Mouse (Mus musculus) neural tube, embryonic 13.5 days (tissue): ENCODE results near the gene Axin1. TPM values are rescaled to one million over a fixed set of nuclear protein-coding genes. Genes with fewer than 3 reads are reported as not detected.
A peak's percentile ranks its signal among the peaks of the same experiment; 100 is the strongest.
"Not testable (repeated sequence)": the region's sequence is repeated elsewhere in the genome, so short reads cannot be mapped to it uniquely, and the experiment has no call there.

Experiments
- ATAC-seq: fragments of 200-750 bp; cut with Nextera tagmentation; 2 replicates; pipeline ENCODE4 v1.8.0; 2017; ENCODE audit warnings: low read depth, mild to moderate bottlenecking, moderate TSS enrichment, moderate library complexity
- H3K27ac ChIP-seq: fragments of 300-500 bp; sonication (generic); replicated peaks from 2 replicates; pipeline ENCODE4 v1.5.1; 2015; ENCODE audit warnings: moderate library complexity, mild to moderate bottlenecking, inconsistent platforms
- H3K27me3 ChIP-seq: fragments of 300-500 bp; sonication (generic); 2 replicates; pipeline ENCODE4 v1.6.1; 2015; ENCODE audit warnings: mild to moderate bottlenecking, inconsistent platforms
- H3K36me3 ChIP-seq: fragments of 300-500 bp; sonication (generic); 2 replicates; pipeline ENCODE4 v1.6.1; 2015; ENCODE audit warnings: mild to moderate bottlenecking, inconsistent platforms
- H3K4me1 ChIP-seq: fragments of 300-500 bp; sonication (generic); replicated peaks from 2 replicates; pipeline ENCODE4 v1.6.1; 2015; ENCODE audit warnings: inconsistent platforms
- H3K4me2 ChIP-seq: fragments of 300-500 bp; sonication (generic); 2 replicates; pipeline ENCODE4 v1.6.1; 2015; ENCODE audit warnings: inconsistent platforms, mild to moderate bottlenecking, moderate library complexity
- H3K4me3 ChIP-seq: fragments of 300-500 bp; sonication (generic); 2 replicates; pipeline ENCODE4 v1.5.1; 2015; ENCODE audit warnings: mild to moderate bottlenecking, inconsistent platforms
- H3K9ac ChIP-seq: fragments of 300-500 bp; sonication (generic); 2 replicates; pipeline ENCODE4 v1.6.1; 2015; ENCODE audit warnings: moderate library complexity, mild to moderate bottlenecking, inconsistent platforms
- H3K9me3 ChIP-seq: fragments of 300-500 bp; sonication (generic); 2 replicates; pipeline ENCODE4 v1.6.1; 2016; ENCODE audit warnings: inconsistent platforms
- WGBS: fragments of 180-500 bp; shearing (Covaris S2); methylation state at CpG from one replicate; pipeline ENCODE4 v1.1.7; 2015; 5-methylcytosine and 5-hydroxymethylcytosine counted together
- polyA plus RNA-seq: library from polyadenylated mRNA; unstranded; fragments of >200 nt; fragmentation: Nextera tagmentation; extraction: Ambion mirVana; gene quantifications from 2 replicates; pipeline ENCODE4 v1.2.1, GENCODE M21; 2015

Axin1 gene
- polyA plus RNA-seq, result 7.1 and 11.6 TPM in 2 replicates

DNA sequence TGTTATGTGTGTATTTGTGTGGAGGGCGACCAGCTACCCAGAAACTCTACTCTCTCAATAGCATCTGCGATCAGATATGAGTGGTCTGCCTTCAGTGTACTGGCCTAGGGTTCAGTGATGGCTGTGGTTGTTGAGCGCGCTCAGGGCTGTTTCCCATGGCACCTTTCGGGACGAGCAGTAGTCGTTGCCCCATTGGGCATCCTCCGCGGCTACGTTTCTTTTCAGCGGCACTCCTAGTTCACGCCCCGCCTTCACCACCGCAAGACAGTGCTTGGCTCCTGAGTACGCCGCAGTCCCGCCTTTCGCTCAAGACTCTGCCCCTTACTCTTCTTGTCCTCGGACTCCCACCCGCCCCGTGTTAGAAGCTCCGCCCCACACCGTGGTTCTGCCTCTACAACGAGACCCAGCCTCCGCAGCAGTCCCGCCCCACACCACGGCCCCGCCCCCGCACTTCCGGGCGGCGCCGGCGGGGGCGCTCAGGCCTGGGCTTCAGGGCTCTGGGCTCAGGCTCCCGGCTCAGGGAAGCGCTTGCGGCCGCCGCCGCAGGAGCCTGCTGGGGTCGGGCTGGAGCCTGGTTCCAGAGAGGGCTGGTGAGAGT is at the start of gene Axin1:
TSS of gene Axin1 (plus strand) at position 450 of the 598 bp plus-strand sequence.
- H3K9me3 ChIP-seq, result no peaks in the 10 kb centered on the region
- WGBS, result under 1% methylated on average over 42 of the region's 42 CpGs
- H3K4me1 ChIP-seq, result peaks cover 29% of the 10 kb centered on the region
- no peaks in the 10 kb centered on the region for H3K27me3 ChIP-seq
- H3K27ac ChIP-seq, result peak within 1 kb of the TSS; percentile 97
- peak; percentile 97 for ATAC-seq
- peak within 1 kb of the TSS; percentile 87 for H3K4me2 ChIP-seq
- peaks cover 10% of the 10 kb centered on the region for H3K36me3 ChIP-seq
- peak within 1 kb of the TSS; percentile 95 for H3K4me3 ChIP-seq
- peak within 1 kb of the TSS; percentile 99 for H3K9ac ChIP-seq

DNA sequence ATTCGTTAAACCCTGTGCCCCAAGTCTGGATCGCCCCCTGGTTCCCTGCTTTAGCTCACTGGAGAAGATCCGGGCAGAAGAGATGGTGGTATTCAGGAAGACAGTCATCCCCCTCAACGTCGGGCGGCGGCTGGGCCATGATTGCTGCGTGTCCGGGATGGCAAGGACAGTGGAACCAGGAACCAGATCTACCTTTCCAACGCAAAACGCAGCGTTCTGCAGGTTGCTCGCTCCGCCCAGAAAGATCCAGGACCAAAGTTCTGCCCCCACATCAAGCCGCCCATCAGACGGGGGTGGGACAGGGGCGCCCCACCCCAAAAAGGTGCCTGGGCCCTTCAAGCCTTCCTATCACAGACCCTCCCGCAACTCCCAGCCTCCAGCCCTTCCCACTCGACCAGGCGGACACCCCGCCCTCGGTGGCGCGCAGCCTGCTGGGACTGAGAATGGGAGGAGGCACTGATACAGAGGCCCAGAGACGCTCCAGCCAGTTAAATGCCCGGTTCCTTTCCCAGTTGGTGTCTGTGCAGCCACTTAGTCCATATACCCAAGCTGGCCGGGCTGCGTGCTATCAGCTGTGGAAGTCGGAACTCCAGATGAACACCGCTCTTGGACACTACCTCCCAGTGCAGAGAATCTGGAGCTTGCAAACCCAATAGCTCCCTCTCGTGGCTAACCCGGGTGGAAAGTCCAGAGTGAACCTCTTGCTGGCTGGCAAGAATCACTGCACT is 48.4 kb upstream of the Axin1 start, which contains the start of gene Decr2:
TSS of gene Decr2 (minus strand) at position 433 of the 728 bp plus-strand sequence.
- Histone ChIP-seq H3K27me3 (no peaks in the 10 kb centered on the region), H3K9me3 (no peaks in the 10 kb centered on the region), H3K4me2 (peak within 1 kb of the TSS; percentile 82), H3K27ac (peak within 1 kb of the TSS; percentile 86), H3K4me3 (peak within 1 kb of the TSS; percentile 58), H3K9ac (peak within 1 kb of the TSS; percentile 82), H3K4me1 (peaks cover 17% of the 10 kb centered on the region), H3K36me3 (peaks cover 3% of the 10 kb centered on the region; the same call in 1 of the 2 replicates)
- 2% methylated on average over 32 of the region's 32 CpGs for WGBS
- peak; percentile 87 for ATAC-seq

DNA sequence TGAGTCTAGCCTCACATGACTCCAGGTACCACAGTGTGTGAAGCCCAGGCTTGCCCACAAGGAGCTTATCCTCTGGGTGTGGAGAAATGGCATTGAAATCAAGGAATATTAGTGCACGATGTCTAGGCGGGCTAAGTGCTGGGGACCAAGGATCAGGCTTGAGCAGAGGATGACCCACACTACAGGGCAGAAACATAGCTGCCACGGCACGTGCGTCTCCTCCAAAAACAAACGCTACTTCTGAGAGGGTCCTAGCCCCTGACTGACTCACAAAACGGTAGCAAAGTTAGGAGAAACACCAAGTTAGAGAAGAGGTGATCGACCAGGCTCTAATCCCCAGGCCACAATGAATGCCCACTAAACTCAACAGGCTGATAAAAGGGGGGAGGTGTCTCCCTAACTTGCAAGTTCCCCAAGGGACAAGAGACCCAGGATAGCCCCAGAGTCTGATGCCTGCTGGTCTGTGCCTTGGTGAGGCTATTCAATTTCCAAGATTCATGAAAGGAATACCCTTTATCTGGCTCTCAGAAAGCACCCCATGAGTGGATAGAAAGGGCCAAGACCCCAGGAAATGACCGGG is 43.9 kb upstream of the Axin1 start:
- Histone ChIP-seq H3K9ac (peak overlapping the region; percentile 78), H3K4me2 (peak overlapping the region; percentile 77), H3K4me1 (peaks cover 15% of the 10 kb centered on the region), H3K36me3 (no peaks in the 10 kb centered on the region; the same call in 1 of the 2 replicates), H3K9me3 (no peaks in the 10 kb centered on the region), H3K27me3 (no peaks in the 10 kb centered on the region), H3K27ac (no peak overlapping the region; the same call in 1 of the 2 replicates), H3K4me3 (peak overlapping the region; percentile 54)
- 27% methylated on average over 9 of the region's 9 CpGs for WGBS
- ATAC-seq, result no peak

DNA sequence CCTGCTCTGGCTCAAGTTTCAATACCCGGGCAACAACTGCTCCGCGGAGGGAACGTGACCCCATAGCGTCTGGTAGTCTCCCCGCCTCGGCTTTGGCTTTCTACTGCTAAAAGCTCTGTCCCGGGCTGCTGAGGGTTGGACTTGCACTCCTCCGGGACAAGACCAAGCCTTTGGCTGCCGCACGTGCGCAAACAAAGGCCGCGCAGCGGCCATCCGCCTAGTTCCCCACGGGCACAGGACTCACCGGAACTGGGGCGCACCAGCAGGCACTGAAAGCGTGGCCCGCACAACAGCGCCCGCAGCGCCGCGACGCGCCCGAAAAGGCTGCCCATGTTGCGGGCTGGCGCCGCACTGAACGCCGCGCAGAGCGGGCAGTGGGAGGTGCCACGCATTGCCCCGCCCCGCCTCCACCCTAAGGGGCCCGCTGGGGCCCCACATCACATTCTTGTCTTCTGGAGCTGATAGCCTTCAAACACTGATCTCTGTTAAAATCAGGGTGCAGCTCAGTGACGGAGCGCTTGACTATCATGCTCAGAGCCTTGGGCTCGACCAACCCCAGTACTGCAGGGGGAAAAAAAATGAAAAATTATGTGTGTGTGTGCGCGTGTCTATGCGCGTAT is 43.3 kb upstream of the Axin1 start, which contains the start of gene Nme4:
TSS of gene Nme4 (minus strand) at position 482 of the 620 bp plus-strand sequence.
- Histone ChIP-seq H3K4me2 (peak within 1 kb of the TSS; percentile 77), H3K9me3 (no peaks in the 10 kb centered on the region), H3K9ac (peak within 1 kb of the TSS; percentile 78), H3K4me3 (peak within 1 kb of the TSS; percentile 54), H3K27me3 (no peaks in the 10 kb centered on the region), H3K36me3 (no peaks in the 10 kb centered on the region; the same call in 1 of the 2 replicates), H3K27ac (peak within 1 kb of the TSS; percentile 68), H3K4me1 (peaks cover 12% of the 10 kb centered on the region)
- peak; percentile 72 for ATAC-seq
- 4% methylated on average over 47 of the region's 47 CpGs for WGBS

DNA sequence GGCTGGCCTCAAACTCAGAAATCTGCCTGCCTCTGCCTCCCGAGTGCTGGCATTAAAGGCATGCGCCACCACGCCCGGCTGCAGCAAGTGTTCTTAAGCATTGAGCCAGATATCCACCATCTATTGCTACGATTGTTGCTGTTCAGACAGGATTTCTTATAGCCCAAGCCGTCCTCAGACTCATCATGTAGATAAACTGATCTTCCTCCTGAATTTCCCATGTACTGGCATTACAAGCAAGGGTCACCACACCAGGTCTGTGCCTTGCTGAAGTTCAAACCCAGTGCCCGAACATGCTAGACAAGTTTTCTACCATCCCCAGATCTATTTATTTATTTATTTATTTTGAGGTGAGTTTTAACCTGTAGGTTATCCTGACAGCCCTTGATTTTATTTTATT is 40.0 kb upstream of the Axin1 start:
- Histone ChIP-seq H3K4me2 (no peak overlapping the region), H3K27me3 (no peaks in the 10 kb centered on the region), H3K36me3 (no peaks in the 10 kb centered on the region), H3K4me3 (no peak overlapping the region), H3K4me1 (peaks cover 12% of the 10 kb centered on the region), H3K27ac (no peak overlapping the region), H3K9me3 (no peaks in the 10 kb centered on the region), H3K9ac (no peak overlapping the region)
- WGBS, result 91% methylated on average over 7 of the region's 7 CpGs
- no peak for ATAC-seq

DNA sequence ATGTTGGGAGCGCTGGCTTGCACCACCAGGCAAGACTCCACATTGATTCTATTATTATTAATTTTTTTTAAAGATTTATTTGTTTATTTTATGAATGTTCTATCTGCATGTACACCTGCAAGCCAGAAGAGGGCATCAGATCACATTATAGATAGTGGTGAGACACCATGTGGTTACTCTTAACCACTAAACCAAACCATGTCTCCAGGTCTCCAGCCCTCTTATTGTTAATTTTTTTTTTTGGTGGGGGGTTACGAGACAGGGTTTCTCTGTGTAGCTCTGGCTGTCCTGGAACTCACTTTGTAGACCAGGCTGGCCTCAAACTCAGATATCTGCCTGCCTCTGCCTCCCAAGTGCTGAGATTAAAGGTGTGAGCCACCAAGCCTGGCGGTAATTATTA is 39.2 kb upstream of the Axin1 start:
- H3K9me3 ChIP-seq, H3K4me2 ChIP-seq, H3K36me3 ChIP-seq, H3K4me1 ChIP-seq, ATAC-seq, H3K27me3 ChIP-seq, H3K9ac ChIP-seq, H3K27ac ChIP-seq, H3K4me3 ChIP-seq: not testable (repeated sequence)
- 66% methylated on average over 3 of the region's 3 CpGs for WGBS

DNA sequence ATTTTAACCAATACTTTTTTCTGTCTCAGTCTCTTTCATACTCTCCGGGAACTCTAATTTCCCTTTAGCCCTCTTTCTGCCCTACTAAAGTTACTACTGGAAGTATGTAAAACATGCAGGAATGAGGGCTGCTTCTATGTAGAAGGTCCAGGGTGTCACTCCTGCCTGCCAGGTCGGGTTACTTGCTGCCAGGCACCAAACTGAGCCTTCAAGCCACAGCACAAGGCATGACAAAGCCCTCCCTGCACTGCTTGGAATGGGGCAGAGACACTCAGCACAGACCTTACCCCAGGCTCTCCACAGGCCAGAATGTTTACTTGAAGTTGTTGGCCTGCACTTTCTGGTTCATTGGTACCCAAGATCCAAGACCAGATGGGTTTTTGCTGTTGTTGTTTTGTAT is 38.3 kb upstream of the Axin1 start:
- no peak overlapping the region for H3K9ac ChIP-seq
- H3K9me3 ChIP-seq, result no peaks in the 10 kb centered on the region
- no peaks in the 10 kb centered on the region for H3K27me3 ChIP-seq
- no peak for ATAC-seq
- H3K4me3 ChIP-seq, result no peak overlapping the region
- H3K27ac ChIP-seq, result no peak overlapping the region
- no peaks in the 10 kb centered on the region for H3K36me3 ChIP-seq
- no peaks in the 10 kb centered on the region; the same call in 1 of the 2 replicates for H3K4me1 ChIP-seq
- WGBS, result 44% methylated on average over 2 of the region's 2 CpGs
- H3K4me2 ChIP-seq, result no peak overlapping the region

DNA sequence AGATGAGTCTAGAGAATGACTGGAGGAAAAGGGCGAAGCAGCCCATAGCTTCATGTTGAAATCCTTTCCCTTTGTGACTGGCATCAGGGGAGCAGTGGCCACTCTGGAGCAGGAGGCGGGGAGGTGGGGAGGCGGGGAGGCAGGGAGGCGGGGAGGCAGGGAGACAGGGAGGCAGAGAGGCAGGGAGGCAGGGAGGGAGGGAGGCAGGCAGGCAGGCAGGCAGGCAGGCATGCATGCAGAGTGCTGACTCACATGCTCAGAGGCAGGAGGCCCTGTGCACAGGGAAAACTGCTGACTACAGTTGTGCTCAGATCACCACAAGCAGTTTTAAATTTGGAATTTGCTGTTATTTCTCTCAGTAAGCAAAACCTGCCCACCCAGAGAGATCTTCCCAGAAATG is 37.0 kb upstream of the Axin1 start:
- H3K9me3 ChIP-seq, result no peaks in the 10 kb centered on the region
- H3K4me3 ChIP-seq, result no peak overlapping the region
- no peak overlapping the region for H3K27ac ChIP-seq
- no peak overlapping the region for H3K4me2 ChIP-seq
- ATAC-seq, result no peak
- H3K36me3 ChIP-seq, result no peaks in the 10 kb centered on the region
- no peaks in the 10 kb centered on the region for H3K4me1 ChIP-seq
- no peak overlapping the region for H3K9ac ChIP-seq
- WGBS, result 36% methylated on average over 4 of the region's 4 CpGs
- no peaks in the 10 kb centered on the region for H3K27me3 ChIP-seq

DNA sequence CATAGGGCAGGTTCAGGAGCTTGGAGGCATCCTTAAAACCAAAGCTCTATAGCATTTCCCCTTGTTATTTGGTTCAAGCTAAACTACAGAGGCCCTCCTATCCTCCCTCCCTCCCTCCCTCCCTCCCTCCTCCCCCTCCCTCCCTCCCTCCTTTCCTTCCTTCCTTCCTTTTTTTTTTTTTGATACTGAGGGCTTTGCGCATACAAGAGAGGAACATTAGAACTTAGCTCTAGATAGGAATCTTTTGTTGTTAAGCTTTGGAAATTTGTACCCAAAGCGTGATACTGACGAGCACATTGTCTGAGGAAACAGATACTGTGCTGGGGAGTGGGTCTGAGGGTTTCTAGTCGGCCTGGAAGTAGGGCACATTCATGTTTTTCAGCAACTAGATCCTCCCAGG is 32.9 kb upstream of the Axin1 start:
- Histone ChIP-seq H3K36me3 (no peaks in the 10 kb centered on the region), H3K4me2 (no peak overlapping the region), H3K27me3 (peaks cover 6% of the 10 kb centered on the region), H3K9ac (no peak overlapping the region), H3K27ac (no peak overlapping the region), H3K4me3 (no peak overlapping the region), H3K4me1 (peaks cover under 1% of the 10 kb centered on the region; the same call in 1 of the 2 replicates), H3K9me3 (no peaks in the 10 kb centered on the region)
- ATAC-seq, result no peak
- 65% methylated on average over 4 of the region's 4 CpGs for WGBS

DNA sequence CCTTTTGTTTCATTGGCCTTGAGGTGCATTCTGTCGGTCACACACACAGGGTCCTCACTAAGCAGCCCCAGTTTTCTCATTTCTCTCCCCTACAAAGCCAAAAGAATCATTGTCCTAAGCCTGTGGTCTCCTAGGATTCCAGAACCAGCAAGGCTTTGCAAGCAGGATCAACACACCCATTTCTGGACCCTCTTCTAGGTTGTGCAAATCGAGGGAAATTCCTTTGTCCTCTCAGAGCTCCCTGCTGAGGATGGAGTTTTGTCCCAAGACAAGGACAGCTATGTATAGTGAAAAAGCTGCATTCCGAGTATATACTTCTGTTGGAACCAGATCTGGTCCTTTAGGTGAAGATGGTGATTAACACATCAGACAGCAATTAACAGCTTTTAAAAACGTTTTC is 28.3 kb upstream of the Axin1 start:
- Histone ChIP-seq H3K36me3 (no peaks in the 10 kb centered on the region), H3K9me3 (no peaks in the 10 kb centered on the region), H3K4me1 (peaks cover 21% of the 10 kb centered on the region), H3K4me3 (no peak overlapping the region), H3K27ac (no peak overlapping the region), H3K4me2 (no peak overlapping the region), H3K9ac (no peak overlapping the region), H3K27me3 (peaks cover 48% of the 10 kb centered on the region)
- ATAC-seq, result no peak
- WGBS, result 24% methylated on average over 4 of the region's 4 CpGs

DNA sequence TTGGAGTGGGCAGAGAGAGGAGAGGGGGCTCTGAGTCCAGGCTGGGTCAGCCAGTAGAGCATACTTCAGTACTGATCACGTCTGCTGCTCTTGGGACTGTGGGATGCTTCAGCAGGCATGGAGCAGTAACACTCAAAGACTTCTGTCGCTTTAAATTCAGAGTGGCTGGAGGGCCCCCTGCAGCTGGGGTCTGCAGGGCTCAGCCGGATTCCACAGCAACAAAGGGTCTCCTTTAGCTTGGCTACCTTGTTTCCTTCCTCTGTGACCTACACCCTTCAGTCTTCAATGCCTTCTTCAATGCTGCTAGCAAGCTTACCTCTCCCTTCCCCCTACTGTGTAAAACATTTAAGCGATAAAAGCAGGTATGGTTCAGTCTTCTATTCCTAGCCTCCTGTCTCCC is 27.5 kb upstream of the Axin1 start:
- H3K36me3 ChIP-seq, result no peaks in the 10 kb centered on the region
- WGBS, result 3% methylated on average over 4 of the region's 4 CpGs
- no peak overlapping the region for H3K4me3 ChIP-seq
- H3K9ac ChIP-seq, result no peak overlapping the region
- peaks cover 57% of the 10 kb centered on the region for H3K27me3 ChIP-seq
- no peaks in the 10 kb centered on the region for H3K9me3 ChIP-seq
- H3K4me1 ChIP-seq, result peaks cover 21% of the 10 kb centered on the region
- H3K27ac ChIP-seq, result no peak overlapping the region
- no peak overlapping the region for H3K4me2 ChIP-seq
- no peak for ATAC-seq

DNA sequence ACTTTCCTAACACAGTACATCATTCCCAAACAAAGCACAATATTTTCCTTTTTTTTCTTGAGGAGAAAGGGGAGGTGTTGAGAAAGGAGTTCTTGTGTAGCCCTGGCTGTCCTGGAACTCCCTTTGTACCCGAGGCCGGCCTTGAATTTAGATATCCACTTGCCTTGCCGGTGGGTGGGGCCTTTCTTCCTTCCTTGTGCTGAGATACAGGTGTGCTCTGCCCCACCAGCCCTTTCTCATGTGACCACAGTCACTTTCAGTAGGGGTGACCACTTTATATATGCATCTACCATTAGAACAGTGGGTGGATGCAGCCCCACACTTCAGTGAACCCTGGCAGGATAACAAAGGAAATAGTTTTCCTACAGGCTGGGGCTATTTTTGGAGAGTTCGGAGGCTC is 26.8 kb upstream of the Axin1 start:
- 31% methylated on average over 4 of the region's 4 CpGs for WGBS
- no peaks in the 10 kb centered on the region for H3K36me3 ChIP-seq
- no peak for ATAC-seq
- H3K27ac ChIP-seq, result no peak overlapping the region
- H3K4me1 ChIP-seq, result peaks cover 21% of the 10 kb centered on the region
- no peak overlapping the region for H3K9ac ChIP-seq
- no peaks in the 10 kb centered on the region for H3K9me3 ChIP-seq
- H3K4me2 ChIP-seq, result no peak overlapping the region
- H3K27me3 ChIP-seq, result peaks cover 64% of the 10 kb centered on the region
- H3K4me3 ChIP-seq, result no peak overlapping the region
